Mouse (Mus musculus) central nervous system, embryonic 11.5 days (tissue): ENCODE data around the gene Slc6a20b. TPM values are rescaled to one million over a fixed set of nuclear protein-coding genes. Genes with fewer than 3 reads are reported as not detected.

ENCODE experiments used
- polyA plus RNA-seq: library from polyadenylated mRNA; depleted of rRNA; stranded (reverse); fragments of >200 nt; gene quantifications from 2 replicates; pipeline ENCODE4 v1.2.3, GENCODE M21; 2012; rRNA removed

The Slc6a20b gene
- 0.07 and 0.14 TPM in 2 replicates for polyA plus RNA-seq

DNA sequence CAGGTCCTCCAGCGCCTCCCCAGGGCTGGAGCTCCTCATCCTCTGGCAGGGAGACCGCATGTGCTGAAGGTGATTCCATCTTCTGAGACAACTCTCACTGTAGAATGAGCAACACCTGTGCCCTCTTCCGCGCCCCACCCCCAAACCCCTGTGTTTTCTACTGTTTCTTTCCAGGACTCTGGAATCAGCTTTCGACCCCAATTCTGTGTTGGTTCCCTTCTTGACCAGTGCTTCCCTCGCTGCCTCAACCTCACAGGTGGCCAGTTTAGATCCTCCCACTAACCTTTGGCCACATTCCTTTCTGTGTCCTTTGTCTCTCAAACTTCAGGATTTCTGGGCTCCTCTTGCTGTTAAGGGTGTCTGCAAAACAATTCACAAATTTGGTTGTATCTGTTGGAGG, at the start of gene Slc6a20b:
TSS of gene Slc6a20b (minus strand) at position 285 of the 400 bp plus-strand sequence.

DNA sequence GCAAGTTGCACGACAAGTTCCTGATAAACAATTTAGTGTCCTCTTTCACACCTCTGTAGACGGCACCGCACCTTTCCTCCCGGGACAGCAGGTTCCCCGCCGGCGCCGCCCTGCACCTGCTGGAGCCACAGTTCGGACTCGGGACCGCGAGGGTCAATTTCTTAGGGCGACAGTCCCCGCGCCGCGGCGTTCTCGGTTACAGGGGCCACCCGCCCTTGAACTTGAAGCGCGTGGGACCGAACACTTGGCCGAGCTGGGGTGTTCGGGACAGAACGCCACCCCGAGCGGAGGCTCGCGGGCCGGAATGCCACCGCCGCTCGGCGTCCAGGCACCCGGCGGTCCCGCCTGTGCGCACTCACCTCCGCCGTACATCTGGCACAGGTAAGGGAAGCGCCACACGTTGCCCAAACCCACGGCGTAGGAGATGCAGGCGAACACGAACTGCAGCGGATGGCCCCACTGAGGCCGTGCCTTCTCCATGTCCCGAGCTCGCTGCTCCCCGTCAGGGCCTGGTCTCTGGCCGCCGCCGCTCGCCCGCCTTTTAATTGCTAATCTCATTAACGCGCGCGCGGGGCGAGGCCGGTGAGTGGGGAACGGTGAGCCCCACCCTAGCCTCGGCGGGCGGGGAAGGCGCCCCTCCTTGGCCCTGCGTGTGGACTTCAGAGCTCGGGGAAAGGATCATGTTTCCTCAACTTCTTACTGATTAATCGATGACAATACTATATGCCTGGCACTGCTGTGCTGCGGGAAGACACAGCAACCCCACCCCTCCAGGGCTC, 46.2 kb upstream of the Slc6a20b start, which contains the start of the genes Ccr9 and Slc6a20a:
TSS of gene Ccr9 (plus strand) at position 113 of the 779 bp plus-strand sequence.
TSS of gene Slc6a20a (minus strand) at position 559 of the 779 bp plus-strand sequence.

Other genes with a start within 250 kb of the Slc6a20b start
- gene Limd1, start 153.9 kb downstream of the Slc6a20b start, polyA plus RNA-seq, result 26.0 and 31.1 TPM in 2 replicates
- gene Sacm1l, start 102.8 kb downstream of the Slc6a20b start, polyA plus RNA-seq, result 15.5 and 25.9 TPM in 2 replicates
- gene Ccr9, start 45.9 kb upstream of the Slc6a20b start, polyA plus RNA-seq, result 0.08 and 0.09 TPM in 2 replicates
- 1.00 and 1.3 TPM in 2 replicates for gene Slc6a20a, start 46.3 kb upstream of the Slc6a20b start, polyA plus RNA-seq
- gene Lztfl1, start 85.1 kb upstream of the Slc6a20b start, polyA plus RNA-seq, result 29.7 and 30.6 TPM in 2 replicates
- not detected in 2 replicates for gene Cxcr6, start 173.9 kb upstream of the Slc6a20b start, polyA plus RNA-seq
- gene Fyco1, start 219.3 kb upstream of the Slc6a20b start, polyA plus RNA-seq, result 4.8 and 7.8 TPM in 2 replicates
- gene Xcr1, start 229.5 kb upstream of the Slc6a20b start, polyA plus RNA-seq, result not detected in 2 replicates